Mouse (Mus musculus) fibroblast of lung, adult 2 months (primary cell): ENCODE results near the gene Nln.
A peak's percentile ranks its signal among the peaks of the same experiment; 100 is the strongest.

ENCODE experiments used
- DNase-seq: peaks from one replicate; pipeline ENCODE4 v3.0.0-alpha.2; 2011; ENCODE audit warnings: low read depth

Gene Nln

DNA sequence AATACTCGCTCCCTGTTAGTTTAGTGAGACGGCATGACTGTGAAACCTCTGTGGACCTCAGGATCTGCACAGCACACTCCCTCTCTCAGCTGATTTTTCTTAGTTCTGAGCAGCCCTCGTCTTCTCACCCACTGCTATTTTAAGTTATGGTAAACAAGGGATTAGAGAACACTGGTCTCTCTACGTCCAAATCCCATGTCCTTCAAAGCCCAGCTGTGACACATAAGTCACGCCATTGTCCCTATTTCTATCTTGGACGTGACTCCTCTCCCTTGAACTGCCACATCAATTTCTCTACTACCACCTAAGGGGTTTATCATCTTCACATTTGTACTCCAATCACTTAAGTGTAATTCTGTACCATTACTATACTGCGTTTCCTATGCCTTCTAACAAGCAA lies 13.5 kb downstream of the Nln start:
- no peak for DNase-seq

DNA sequence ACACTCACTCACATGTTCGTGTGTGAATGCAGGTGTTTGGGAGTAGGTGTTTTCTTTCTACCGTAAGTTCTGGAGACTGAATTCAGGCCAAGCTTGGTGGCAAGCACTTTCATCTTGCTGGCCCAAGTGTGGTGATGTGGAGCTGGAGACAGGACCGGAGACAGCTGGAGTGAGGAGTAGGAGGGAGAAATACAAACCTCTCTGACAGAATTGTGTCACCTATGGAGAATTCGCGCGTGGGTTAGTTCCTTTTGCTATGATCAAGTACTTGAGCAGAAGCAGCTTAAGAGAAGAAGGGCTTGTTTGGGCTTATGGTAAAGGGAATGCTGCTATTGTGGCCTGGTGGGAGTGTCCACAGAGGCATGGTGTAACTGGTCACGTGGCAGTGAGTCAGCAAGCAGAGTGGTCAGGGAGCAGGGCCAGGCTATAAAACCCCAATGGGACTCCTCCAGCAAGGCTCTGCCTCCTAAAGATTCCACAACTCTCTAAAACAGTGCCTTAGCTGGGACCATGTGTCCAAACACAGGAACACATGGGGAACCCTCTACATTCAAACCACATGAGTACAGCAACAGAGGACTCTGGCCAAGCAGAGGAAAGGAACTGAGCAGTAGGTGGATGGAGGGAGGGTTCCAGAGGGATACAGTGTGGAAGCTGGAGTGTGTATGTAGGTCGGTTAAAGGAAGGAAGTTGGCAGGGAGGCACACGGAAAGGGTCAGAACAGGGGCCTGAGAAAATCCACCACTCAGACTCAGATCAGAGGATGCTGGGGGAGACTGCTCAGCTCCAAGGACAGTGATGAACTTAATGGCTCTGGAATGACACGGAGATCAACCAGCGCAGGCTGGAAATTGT lies 14.7 kb downstream of the Nln start:
- DNase-seq, result peak; percentile 68

GRCm38 (mm10) chr13:104091734-104092133 lies 17.7 kb downstream of the Nln start:
- DNase-seq, result no peak

GRCm38 (mm10) chr13:104089387-104089786 lies 20.0 kb downstream of the Nln start:
- DNase-seq, result no peak

DNA sequence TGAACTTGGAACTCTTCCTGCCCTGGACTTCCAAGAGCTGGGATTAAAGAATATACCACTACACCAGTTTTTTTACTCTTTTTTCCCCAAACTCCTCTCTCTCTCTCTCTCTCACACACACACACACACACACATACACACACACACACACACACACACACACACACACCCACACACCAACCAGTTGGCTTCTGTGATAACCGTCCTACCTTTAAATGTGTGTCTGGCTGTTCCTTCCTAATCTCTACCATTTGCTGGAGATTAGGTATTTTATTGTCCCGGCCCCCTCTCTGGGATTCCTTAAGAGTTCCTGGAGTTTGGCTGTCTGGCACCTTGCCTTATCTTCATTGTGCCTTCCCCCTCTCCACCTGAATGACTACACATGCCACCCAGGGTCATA lies 24.8 kb downstream of the Nln start:
- DNase-seq, result no peak

DNA sequence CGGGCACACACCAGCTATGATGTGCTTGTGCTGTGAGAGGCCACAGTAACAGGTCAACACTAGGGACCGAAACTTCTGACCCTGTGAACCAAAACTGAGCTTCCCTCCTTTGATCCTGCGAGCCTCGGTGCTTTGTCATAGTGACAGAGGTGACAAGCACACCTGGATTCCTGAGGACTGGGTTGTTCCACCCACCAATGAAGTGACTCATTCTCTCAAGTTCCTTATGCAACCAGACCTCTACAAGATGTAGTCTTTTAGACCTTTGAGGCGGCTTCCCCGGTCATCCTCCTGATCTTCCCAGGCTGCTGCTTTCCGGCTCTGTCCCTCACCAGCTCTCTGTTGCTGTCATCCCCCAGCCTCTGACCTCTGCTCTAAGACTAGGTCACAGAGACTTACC lies 26.9 kb downstream of the Nln start:
- DNase-seq, result no peak

DNA sequence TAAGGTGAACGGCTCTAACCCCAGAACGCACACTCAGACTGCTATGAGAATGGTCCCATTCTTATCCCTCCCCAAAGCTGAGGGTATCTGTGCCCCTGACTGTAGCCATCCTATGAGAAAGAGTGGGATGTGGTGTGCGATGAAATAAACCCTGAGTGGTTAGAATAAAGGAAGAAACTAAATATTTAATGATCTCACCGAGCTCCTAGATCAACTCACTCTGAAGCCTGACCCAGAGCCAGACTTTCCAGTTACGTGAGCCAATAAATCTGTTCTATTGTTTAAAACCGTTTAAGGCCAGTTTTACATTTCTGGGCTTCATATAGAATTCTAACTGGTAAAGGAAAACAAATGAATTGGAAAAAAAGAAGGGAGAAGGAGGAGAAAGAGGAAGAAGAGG lies 32.4 kb downstream of the Nln start:
- DNase-seq, result no peak

DNA sequence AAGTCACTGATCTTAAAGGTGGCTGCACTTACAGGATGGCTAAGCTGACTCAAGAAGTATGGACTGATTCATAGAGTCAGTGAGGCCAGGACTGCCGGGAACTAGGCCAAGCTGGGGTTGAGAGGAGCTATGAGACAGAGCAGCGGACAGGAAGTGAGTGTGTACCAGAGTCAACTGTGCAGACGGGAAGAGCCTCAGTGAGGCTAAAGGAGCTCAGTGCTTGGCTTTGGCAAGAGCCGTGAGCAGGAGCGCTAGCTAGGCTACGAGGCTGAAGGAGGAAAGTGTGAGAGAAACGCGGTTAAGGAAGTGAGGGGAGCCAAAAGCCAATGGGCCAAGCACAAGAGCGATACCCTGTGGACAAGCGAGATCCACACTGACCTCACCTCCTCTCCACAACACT lies 34.7 kb downstream of the Nln start:
- DNase-seq, result peak; percentile 87

DNA sequence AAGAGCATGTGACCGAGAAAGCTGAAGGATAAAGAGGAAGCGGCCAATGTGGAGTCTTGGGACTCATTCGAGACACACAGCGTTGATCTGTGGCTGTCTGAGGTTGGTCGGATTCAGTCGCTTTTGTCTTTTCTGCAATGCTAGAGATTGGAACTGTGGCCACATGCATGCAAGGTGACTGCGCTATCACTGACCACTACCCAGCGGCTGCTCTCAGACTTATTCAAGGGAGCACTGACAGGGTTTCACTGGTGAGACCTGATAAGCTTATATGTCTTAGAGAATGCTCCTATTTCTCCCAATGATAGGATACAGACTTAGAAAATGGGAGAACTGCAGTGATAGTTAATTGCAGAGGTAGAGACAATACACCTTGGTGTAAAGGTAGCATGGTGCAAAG lies 35.2 kb downstream of the Nln start:
- no peak for DNase-seq

DNA sequence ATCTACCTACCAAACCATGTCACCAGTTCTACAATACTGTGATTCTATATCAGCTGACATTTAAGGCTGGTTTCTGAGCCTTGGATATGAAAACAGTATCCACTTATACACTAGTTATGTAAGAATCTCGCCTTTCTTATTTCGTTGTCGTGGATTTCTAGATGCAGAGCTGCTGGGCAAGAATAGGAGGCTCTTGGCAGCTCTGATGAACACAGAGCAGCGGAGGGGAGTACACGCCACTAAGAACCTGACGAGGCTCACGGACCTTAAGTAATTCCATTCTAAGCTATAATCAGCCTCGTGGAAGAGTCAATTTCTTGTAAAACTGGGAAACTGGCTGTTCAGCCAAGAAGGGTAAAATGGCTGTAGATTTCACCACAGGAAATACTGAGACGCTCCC lies 37.1 kb downstream of the Nln start:
- DNase-seq, result no peak

- DNase-seq, result no peak
These were observed 38.7 kb downstream of the Nln start for GRCm38 (mm10) chr13:104070703-104071102.

DNA sequence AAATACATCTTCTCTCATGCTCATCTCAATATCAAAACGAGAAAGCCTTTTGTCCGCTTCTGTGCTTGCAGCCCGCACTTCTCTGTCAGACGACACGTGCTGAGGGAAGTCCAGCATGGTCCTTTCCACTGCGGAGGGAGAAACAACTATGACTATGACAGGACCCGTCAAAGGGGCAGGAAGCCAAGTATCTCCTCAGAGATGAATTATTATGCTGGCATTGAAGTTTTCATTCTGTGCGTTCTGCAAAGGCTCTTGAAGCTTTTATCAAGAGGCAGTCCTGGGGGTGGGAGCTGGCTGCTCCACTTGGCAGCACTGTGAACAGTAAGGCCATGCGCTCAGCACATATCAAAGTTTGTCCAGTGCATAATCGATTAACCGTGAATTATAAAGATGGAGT lies 40.2 kb downstream of the Nln start:
- no peak for DNase-seq

- no peak for DNase-seq
These were observed 43.6 kb downstream of the Nln start for GRCm38 (mm10) chr13:104065649-104066347.

- DNase-seq, result no peak
These were observed 46.4 kb downstream of the Nln start for GRCm38 (mm10) chr13:104063061-104063460.

- no peak for DNase-seq
These were observed 47.3 kb downstream of the Nln start for GRCm38 (mm10) chr13:104061975-104062750.

DNA sequence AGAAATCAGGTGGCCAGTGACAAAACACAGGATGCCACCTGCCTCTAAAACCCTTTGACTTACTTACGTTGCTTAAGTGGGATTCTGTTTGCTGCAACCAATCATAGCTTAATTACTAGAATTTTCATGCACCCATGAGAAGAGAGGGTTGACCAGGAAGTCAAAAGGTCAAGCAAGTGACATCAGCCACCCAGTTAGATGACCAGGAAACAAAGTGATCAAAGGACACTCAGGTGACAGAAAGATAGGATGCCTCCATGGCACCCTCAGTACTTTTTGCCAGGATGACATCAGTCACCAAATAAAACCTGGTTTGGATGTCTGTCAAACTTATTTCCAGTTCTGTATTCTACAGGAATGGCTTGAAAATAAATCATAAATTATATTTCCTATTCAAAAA lies 49.2 kb downstream of the Nln start:
- DNase-seq, result no peak

DNA sequence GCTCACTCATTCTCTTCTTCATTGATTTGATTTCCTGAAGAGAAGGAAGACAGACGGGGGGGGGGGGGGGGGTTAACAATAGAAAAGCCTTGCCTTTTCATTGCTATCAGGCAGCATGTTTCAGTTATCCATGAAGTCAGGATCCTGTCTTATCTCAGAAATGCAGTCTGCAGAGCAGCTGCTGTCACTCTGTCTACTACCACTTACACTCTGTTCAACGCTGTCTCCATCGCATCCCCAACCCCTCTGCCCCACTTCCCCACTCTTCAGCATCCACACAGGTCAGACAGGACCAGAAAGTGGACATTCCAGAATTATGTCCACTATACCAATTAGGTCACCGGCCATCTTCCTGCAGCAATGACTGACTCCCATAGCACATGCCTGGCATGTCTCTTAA lies 49.9 kb downstream of the Nln start:
- no peak for DNase-seq

- no peak for DNase-seq
These were observed 50.7 kb downstream of the Nln start for GRCm38 (mm10) chr13:104058761-104059160.

DNA sequence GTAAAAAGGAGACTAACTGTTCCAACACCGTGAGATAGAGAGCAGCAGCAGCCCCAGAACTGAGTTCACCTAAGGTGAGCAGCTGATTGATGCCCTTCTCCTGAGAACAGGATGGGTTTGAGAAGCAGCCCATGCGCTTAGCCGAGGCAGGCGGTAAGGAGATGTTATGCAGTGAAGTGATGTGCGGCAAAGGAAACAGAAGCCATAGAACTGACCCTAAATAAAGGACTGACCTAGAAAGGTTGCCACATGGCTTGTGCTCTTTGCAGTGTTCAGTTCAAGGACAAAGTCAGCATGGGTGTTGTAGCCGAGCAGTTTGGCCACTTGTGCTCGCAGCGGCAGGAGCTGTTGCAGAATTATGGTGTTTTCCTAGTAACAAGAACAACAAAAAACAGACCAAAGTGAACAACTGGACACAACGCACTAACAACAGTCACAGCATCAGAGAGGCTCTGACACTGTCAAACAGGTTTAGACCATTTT lies 57.1 kb downstream of the Nln start:
- no peak for DNase-seq

DNA sequence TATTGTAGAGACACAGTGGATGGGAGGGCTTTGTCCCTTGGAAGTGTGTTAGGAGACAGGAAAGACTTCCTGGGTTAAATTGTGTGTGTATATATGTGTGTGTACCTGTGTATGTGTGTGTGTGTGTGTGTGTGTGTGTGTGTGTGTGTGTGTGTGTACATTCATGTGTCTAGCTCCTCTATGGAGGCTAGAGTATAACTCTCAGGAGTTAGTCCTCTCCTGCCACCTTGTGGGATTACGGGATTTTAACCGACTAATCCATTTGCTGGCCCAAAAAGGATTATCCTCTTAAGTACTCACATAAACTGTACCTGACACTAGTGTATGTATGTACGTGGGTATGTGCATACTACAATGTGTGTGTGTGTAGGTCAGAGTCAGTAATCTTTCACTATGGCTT lies 60.6 kb downstream of the Nln start:
- peak; percentile 63 for DNase-seq

DNA sequence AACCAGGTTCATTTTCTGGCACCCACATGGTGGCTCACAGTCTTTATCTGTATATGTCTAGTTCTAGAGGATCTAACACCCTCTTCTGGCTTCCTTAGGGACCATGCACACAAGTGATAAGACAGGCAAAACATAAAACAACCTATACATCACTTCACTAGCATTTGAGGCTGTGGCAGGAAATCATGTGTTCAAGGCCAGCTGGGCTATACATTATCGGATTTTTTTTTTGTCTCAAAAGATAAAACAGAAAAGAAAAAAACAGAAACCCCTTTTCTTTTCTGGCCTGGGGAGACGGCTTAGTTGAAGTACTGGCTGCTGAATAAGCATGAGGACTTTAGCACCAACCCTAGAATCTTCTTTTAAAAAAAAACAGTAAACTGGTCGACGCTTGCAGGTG lies 64.3 kb downstream of the Nln start:
- DNase-seq, result no peak

- DNase-seq, result no peak
These were observed 65.1 kb downstream of the Nln start for GRCm38 (mm10) chr13:104044332-104044731.

- no peak for DNase-seq
These were observed 66.7 kb downstream of the Nln start for GRCm38 (mm10) chr13:104042738-104043137.
